16 mouse cellular contexts compared by ENCODE assay signal in the genomic region with DNA sequence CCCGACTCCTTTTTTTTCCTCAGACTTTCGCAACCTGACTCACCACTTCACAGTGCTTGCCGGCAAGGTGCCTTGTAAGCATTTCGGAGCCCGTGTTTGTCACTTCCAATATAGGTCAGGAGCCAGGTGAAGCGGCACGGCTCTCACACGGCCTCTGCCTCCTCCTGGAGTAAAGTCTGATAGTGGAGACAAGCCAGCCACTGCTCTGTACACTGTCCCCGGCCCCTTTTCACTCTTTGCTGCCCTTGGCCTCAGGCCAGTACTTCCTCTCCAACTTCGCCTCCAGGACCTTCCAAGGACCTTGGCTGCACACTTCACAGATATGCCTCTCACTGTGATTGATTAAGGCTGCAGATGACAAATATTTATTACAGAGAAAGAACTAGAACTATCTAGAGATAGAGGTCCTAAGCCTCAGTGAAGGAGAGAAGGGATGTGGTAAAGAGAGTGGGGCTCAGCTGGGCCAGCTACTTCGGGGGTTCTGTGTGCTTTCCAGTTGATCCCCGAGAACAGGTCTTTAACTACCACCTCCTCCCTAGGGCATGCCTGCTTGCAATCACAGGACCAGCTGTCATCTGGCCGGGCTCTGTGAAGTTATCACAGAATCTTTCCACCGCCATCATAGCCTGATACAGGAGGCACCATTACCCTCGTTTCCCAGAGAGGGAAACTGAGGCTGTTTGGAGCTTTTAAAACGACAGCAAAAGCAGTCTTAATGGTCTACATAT.
DNase-seq lines count a peak whose midpoint lies in the region; ATAC-seq and TF ChIP-seq lines count a peak whose summit lies in the region.
"Had no signal": no experiment of that assay in that cellular context is flagged by ENCODE, and none has a peak within 500 bp of the region (broad histone marks: within the 10 kb centered on the region; RNA-seq: fewer than 3 reads in every experiment).

No protein-coding gene starts in this region.

- peak; percentile 8 to 10 for DNase-seq in heart, postnatal 10 days
- DNase-seq in heart, postnatal 36 days: no peak
- peak; percentile 28 for DNase-seq in lung, postnatal 36 days
- DNase-seq in lung, postnatal 0 days (ENCODE audit: low spot score): no peak
- peak; percentile 21 for DNase-seq in kidney, postnatal 0 days (ENCODE audit: low spot score)
- DNase-seq in frontal cortex, postnatal 14 days (ENCODE audit: low spot score in 2 of 2): no peak
- DNase-seq: layer of hippocampus, adult 9-11 months; thymus, postnatal 25 days had no signal

- no peaks in the 10 kb centered on the region for H3K9me3 ChIP-seq in lung, postnatal 0 days (ENCODE audit: low read length)
- H3K9me3 ChIP-seq in kidney, postnatal 0 days (replicated peaks; ENCODE audit: low read length): no peaks in the 10 kb centered on the region
- H3K9me3 ChIP-seq: forebrain, embryonic 10.5 days; heart, embryonic 15.5 days; limb, embryonic 10.5 days; stomach, embryonic 15.5 days had no signal

- TF ChIP-seq CTCF in lung, postnatal 0 days (IDR thresholded peaks at IDR 0.05): no peak
- TF ChIP-seq CTCF in kidney, postnatal 0 days (IDR thresholded peaks at IDR 0.05; ENCODE audit: low read depth): no peak

- no peaks in the 10 kb centered on the region for H3K27me3 ChIP-seq in lung, postnatal 0 days (replicated peaks; ENCODE audit: insufficient read depth, low read length)
- H3K27me3 ChIP-seq in kidney, postnatal 0 days (ENCODE audit: insufficient read depth, low read length): no peaks in the 10 kb centered on the region
- H3K27me3 ChIP-seq: heart, embryonic 15.5 days had no signal

- no peak for ATAC-seq in lung, postnatal 0 days
- peak; percentile 57; the same call in 1 of the 2 replicates for ATAC-seq in kidney, postnatal 0 days (replicated peaks; ENCODE audit: low FRiP score, low read depth)
- ATAC-seq in CD4-positive, CD25-positive, alpha-beta regulatory T cell, adult 4 months: no peak
- ATAC-seq: Patski had no signal

- no peak overlapping the region for H3K4me2 ChIP-seq in lung, postnatal 0 days (replicated peaks; ENCODE audit: low read depth, low read length)
- no peak overlapping the region for H3K4me2 ChIP-seq in kidney, postnatal 0 days (ENCODE audit: low read length)
- H3K4me2 ChIP-seq: heart, embryonic 15.5 days; stomach, embryonic 15.5 days had no signal

- intact Hi-C loops in heart, postnatal 10 days (cut with DNase I): no loop called here
- intact Hi-C loops in heart, postnatal 36 days (cut with DNase I): no loop called here

- WGBS in lung, postnatal 0 days: 54% methylated on average over 16 of the region's 16 CpGs
- 61% methylated on average over 16 of the region's 16 CpGs for WGBS in kidney, postnatal 0 days

- TF ChIP-seq EP300 in lung, postnatal 0 days (IDR thresholded peaks at IDR 0.05): no peak

- no peak overlapping the region for H3K4me3 ChIP-seq in lung, postnatal 0 days (ENCODE audit: low read depth, low read length)
- no peak overlapping the region for H3K4me3 ChIP-seq in kidney, postnatal 0 days (replicated peaks; ENCODE audit: low read depth, low read length)
- H3K4me3 ChIP-seq: forebrain, embryonic 10.5 days; heart, embryonic 15.5 days; limb, embryonic 10.5 days; megakaryocyte, embryonic 14.5 days; stomach, embryonic 15.5 days had no signal

- H3K27ac ChIP-seq in lung, postnatal 0 days (ENCODE audit: low read length): no peak overlapping the region
- H3K27ac ChIP-seq in kidney, postnatal 0 days: no peak overlapping the region
- H3K27ac ChIP-seq: forebrain, embryonic 10.5 days; heart, embryonic 15.5 days; limb, embryonic 10.5 days; liver, embryonic 14.5 days; stomach, embryonic 15.5 days had no signal

- no peaks in the 10 kb centered on the region for H3K4me1 ChIP-seq in lung, postnatal 0 days (ENCODE audit: insufficient read depth, low read depth, low read length)
- H3K4me1 ChIP-seq in kidney, postnatal 0 days (replicated peaks; ENCODE audit: insufficient read depth, low read length): no peaks in the 10 kb centered on the region
- H3K4me1 ChIP-seq: limb, embryonic 10.5 days; megakaryocyte, embryonic 14.5 days; stomach, embryonic 15.5 days had no signal

- H3K9ac ChIP-seq in lung, postnatal 0 days (replicated peaks; ENCODE audit: low read depth): no peak overlapping the region
- no peak overlapping the region for H3K9ac ChIP-seq in kidney, postnatal 0 days (ENCODE audit: low read depth, low read length)
- H3K9ac ChIP-seq: heart, embryonic 15.5 days; liver, embryonic 14.5 days; stomach, embryonic 15.5 days had no signal

- H3K36me3 ChIP-seq in lung, postnatal 0 days (ENCODE audit: insufficient read depth, low read length): no peaks in the 10 kb centered on the region
- H3K36me3 ChIP-seq in kidney, postnatal 0 days (ENCODE audit: insufficient read depth, low read length): no peaks in the 10 kb centered on the region
- H3K36me3 ChIP-seq: forebrain, embryonic 10.5 days; heart, embryonic 15.5 days; limb, embryonic 10.5 days; stomach, embryonic 15.5 days had no signal

Comparison
In these comparisons a context has a peak if more than half of its experiments do, and no peak if none do; other contexts are left out.
1. DNase-seq: peak in heart, postnatal 10 days (2 of 2), lung, postnatal 36 days (single experiment) and kidney, postnatal 0 days (single experiment); none in heart, postnatal 36 days (0 of 2), lung, postnatal 0 days (single experiment) and frontal cortex, postnatal 14 days (0 of 2).